Mouse (Mus musculus) adipocyte (in vitro differentiated cells): Measurements from ENCODE around the gene Pde8b.

Source experiments
- DNase-seq: peaks from one replicate; pipeline ENCODE4 v3.0.0-alpha.2; 2016; ENCODE audit warnings: low spot score

Pde8b gene

DNA sequence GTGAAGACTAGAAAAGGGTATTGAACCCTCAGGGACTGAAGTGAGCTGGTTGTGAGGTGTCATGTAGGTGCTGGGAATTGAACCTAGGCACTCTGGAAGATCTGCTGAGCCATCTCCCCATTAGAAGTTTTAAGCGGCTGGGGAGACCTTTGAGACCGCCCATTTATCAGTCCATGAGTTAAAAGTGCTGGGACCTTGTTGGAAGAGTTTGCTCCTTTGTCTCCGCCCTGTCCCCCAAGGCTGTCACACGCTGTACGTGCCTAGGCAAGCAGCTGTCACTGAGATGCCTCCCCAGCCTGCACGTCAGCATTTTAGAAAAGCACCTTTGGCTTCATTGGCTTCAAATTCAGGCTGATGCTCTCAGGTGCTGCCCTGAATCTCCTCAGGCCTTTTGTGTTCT lies 229.9 kb downstream of the Pde8b start:
- DNase-seq, result no peak

GRCm38 (mm10) chr13:95019345-95019744 lies 230.8 kb downstream of the Pde8b start:
- DNase-seq, result no peak

- DNase-seq, result peak; percentile 22
Observed at GRCm38 (mm10) chr13:95017916-95018315, 232.2 kb downstream of the Pde8b start.

DNA sequence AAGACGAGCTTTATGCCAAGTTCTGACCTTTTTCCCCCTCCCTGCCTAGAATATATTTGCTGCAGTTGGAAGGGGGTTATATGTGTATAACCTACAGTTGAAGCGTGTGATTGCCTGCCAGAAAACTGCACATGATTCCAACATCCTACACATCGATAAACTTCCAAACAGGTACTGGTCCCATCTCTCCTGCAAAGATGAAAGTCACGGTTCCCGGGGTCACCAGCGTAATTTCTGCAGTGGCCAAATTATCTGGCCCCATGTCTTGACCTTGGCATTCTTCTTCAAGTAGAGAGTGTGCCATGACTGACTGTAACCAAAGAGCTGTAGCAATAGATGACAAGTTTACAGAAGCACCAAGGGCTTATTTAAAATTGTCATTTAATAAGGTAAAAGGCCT lies 232.9 kb downstream of the Pde8b start:
- DNase-seq, result no peak

- no peak for DNase-seq
Observed at GRCm38 (mm10) chr13:95011546-95012257, 238.4 kb downstream of the Pde8b start.

GRCm38 (mm10) chr13:95009261-95009660 lies 240.9 kb downstream of the Pde8b start:
- no peak for DNase-seq

DNA sequence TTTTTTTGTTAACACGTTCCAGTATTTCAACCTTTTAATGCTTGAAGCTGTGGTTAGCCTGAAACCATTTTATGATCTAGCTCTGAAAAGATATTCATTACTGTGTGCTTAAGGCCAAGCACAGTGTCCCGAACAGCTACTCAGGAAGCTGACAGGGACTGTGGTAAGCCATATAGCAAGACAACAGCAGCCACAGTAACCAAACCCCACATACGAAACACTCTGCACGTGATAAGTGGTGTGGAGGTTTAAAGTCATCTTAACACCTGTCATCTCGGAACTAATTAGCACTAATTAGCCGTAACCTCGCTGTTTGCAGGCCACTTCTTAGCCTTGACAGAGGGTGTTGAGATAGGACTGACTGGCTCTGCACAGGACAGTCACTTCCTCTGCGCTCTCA lies 242.9 kb downstream of the Pde8b start:
- no peak for DNase-seq

- DNase-seq, result no peak
Observed at GRCm38 (mm10) chr13:94990516-94990915, 259.6 kb downstream of the Pde8b start.

DNA sequence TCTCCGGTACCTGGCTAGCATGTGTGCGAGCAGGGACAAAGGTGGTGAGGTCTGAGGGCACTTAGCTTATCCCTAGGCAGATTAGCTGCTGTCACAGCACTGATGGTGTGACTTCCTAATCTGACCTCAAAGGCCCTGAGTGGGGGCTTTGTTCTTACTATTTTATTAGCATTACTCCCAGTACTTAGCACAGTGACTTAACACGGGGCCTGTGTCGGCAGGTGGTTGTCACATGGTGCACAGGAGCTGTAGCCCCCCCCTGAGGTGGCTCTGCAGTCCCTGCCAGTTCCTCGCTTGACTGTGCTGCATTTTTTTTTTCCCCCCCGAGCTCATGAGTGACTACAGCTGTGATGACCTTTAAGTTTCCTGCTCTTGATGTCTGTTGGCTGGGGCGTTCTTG lies 271.1 kb downstream of the Pde8b start:
- DNase-seq, result no peak

GRCm38 (mm10) chr13:94976219-94977186 lies 273.6 kb downstream of the Pde8b start, which contains the start of gene Wdr41:
Gene Wdr41, plus strand, starts transcription at chr13:94976344.
- DNase-seq, result peak; percentile 89

DNA sequence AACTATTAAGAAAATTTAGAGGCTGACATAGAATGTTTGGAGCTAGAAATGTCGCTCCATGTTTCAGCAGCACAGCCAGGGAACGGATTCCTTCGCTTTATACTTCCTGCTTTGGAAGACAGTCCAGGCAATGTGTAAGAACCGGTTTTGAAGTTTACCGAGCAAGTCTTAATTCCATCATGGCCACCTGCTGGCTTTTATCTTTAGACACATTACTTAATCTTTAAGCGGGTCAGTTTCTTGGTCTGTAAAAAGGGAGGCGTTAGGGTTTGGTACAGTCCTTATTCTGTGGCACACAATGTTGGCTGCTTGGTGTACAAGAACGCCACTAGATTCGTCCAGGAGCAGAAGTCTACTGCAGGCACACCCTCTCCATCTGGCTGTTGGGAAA lies 274.3 kb downstream of the Pde8b start:
- no peak for DNase-seq
